Mouse (Mus musculus) testis, adult 10 weeks (tissue): ENCODE results near the gene Sult2a7. TPM values are rescaled to one million over a fixed set of nuclear protein-coding genes. Genes with fewer than 3 reads are reported as not detected.

Experiments
- polyA plus RNA-seq: library from polyadenylated mRNA; stranded (reverse); fragments of 350-450 nt; fragmentation: Illumina TruSeq; extraction: RNeasy Lipid Tissue Mini Kit (QIAGEN cat#74804); gene quantifications from one replicate; pipeline ENCODE4 v1.2.3, GENCODE M21; 2014; ENCODE audit warnings: low read depth, low replicate concordance

Gene Sult2a7
- polyA plus RNA-seq: 2.6 TPM

GRCm38 (mm10) chr7:14494130-14494529, at the start of gene Sult2a7:
Sult2a7 (minus strand) TSS chr7:14494230.

GRCm38 (mm10) chr7:14446534-14446933, 47.5 kb downstream of the Sult2a7 start, which contains the start of gene Sult2a8:
Sult2a8 (minus strand) TSS chr7:14446769.

Other genes with a start within 250 kb of the Sult2a7 start
- gene Sult2a6, start 239.4 kb downstream of the Sult2a7 start, polyA plus RNA-seq: not detected
- not detected for gene Obox8, start 160.7 kb downstream of the Sult2a7 start, polyA plus RNA-seq
- 0.29 TPM for gene Sult2a8, start 47.5 kb downstream of the Sult2a7 start, polyA plus RNA-seq
- 1.1 TPM for gene Vmn1r90, start 69.3 kb upstream of the Sult2a7 start, polyA plus RNA-seq
- gene Obox7, start 165.3 kb upstream of the Sult2a7 start, polyA plus RNA-seq: not detected